22 mouse cellular contexts compared by ENCODE assay signal in the genomic region with DNA sequence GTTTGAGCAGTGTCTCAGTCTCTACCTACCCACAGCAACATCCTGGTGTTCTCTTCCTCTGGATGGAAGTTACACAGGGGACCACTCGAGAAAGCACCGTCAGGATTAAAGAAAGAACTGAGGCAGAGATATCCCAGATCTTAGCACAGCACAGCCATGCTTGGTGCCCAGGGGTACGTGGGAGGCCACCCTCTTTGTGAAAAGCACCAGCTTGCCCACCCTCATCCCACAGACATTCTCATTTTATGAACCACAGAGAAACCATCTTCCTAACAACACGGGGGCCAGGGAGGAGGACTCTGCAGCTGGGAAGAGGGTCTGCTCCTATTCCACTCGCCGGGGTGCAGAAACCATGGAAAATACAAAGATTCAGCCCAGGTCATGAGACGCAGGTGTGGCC. TPM values are rescaled to one million over a fixed set of nuclear protein-coding genes. Genes with fewer than 3 reads are reported as not detected.
A peak's percentile ranks its signal among the peaks of the same experiment; 100 is the strongest.
DNase-seq lines count a peak whose midpoint lies in the region; ATAC-seq and TF ChIP-seq lines count a peak whose summit lies in the region.
"Had no signal": no experiment of that assay in that cellular context is flagged by ENCODE, and none has a peak within 500 bp of the region (broad histone marks: within the 10 kb centered on the region; RNA-seq: fewer than 3 reads in every experiment).

No protein-coding gene starts in this region.

- no peaks in the 10 kb centered on the region for H3K27me3 ChIP-seq in midbrain, embryonic 11.5 days (ENCODE audit: control insufficient read depth, insufficient read depth, low read length)
- no peaks in the 10 kb centered on the region; the same call in 1 of the 2 replicates for H3K27me3 ChIP-seq in midbrain, embryonic 10.5 days (ENCODE audit: low read depth, poor library complexity, severe bottlenecking)
- H3K27me3 ChIP-seq: forebrain, embryonic 13.5 days; forebrain, embryonic 15.5 days had no signal

- no peak overlapping the region for H3K9ac ChIP-seq in midbrain, embryonic 11.5 days (ENCODE audit: low read length)
- H3K9ac ChIP-seq: embryonic facial prominence, embryonic 12.5 days; forebrain, embryonic 13.5 days; forebrain, embryonic 15.5 days had no signal

- no peak overlapping the region for H3K4me2 ChIP-seq in midbrain, embryonic 11.5 days
- H3K4me2 ChIP-seq: embryonic facial prominence, embryonic 12.5 days; forebrain, embryonic 13.5 days; forebrain, embryonic 15.5 days had no signal

- H3K36me3 ChIP-seq in midbrain, embryonic 11.5 days (ENCODE audit: control insufficient read depth, insufficient read depth, low read length), result no peaks in the 10 kb centered on the region
- no peaks in the 10 kb centered on the region for H3K36me3 ChIP-seq in midbrain, embryonic 10.5 days
- H3K36me3 ChIP-seq: embryonic facial prominence, embryonic 10.5 days; embryonic facial prominence, embryonic 12.5 days; forebrain, embryonic 15.5 days had no signal

- no peaks in the 10 kb centered on the region for H3K9me3 ChIP-seq in midbrain, embryonic 11.5 days (ENCODE audit: control insufficient read depth, low read length)
- H3K9me3 ChIP-seq in midbrain, embryonic 10.5 days (replicated peaks), result peaks cover 3% of the 10 kb centered on the region; the same call in 1 of the 2 replicates
- H3K9me3 ChIP-seq: embryonic facial prominence, embryonic 12.5 days; forebrain, embryonic 15.5 days had no signal

- no peak overlapping the region for H3K4me3 ChIP-seq in layer of hippocampus, adult 2 months
- H3K4me3 ChIP-seq in midbrain, embryonic 11.5 days (ENCODE audit: low read depth, low read length), result no peak overlapping the region
- no peak overlapping the region for H3K4me3 ChIP-seq in midbrain, embryonic 10.5 days
- no peak overlapping the region for H3K4me3 ChIP-seq in cortical plate, adult 2 months (ENCODE audit: insufficient read depth, low read length)
- H3K4me3 ChIP-seq: embryonic facial prominence, embryonic 10.5 days; embryonic facial prominence, embryonic 12.5 days; forebrain, embryonic 13.5 days; forebrain, embryonic 15.5 days had no signal

- no peak for TF ChIP-seq POLR2A in cortical plate, adult 2 months (IDR thresholded peaks at IDR 0.05; ENCODE audit: extremely low read depth, insufficient read depth, low read length)

- H3K4me1 ChIP-seq in midbrain, embryonic 11.5 days (ENCODE audit: control insufficient read depth, insufficient read depth, low read length), result no peaks in the 10 kb centered on the region
- H3K4me1 ChIP-seq in midbrain, embryonic 10.5 days, result peaks cover 4% of the 10 kb centered on the region; the same call in 1 of the 2 replicates
- peaks cover 20% of the 10 kb centered on the region for H3K4me1 ChIP-seq in cortical plate, adult 2 months (ENCODE audit: control insufficient read depth, insufficient read depth, low read length)

- peak overlapping the region; percentile 60 for H3K27ac ChIP-seq in layer of hippocampus, adult 2 months
- H3K27ac ChIP-seq in midbrain, embryonic 11.5 days (ENCODE audit: low read depth, low read length), result no peak overlapping the region
- no peak overlapping the region for H3K27ac ChIP-seq in midbrain, embryonic 10.5 days (replicated peaks)
- H3K27ac ChIP-seq in cortical plate, adult 2 months (ENCODE audit: insufficient read depth, low read length), result 0 out of 2 replicates have a peak overlapping the region, but pooled peaks have one; percentile 14
- H3K27ac ChIP-seq: embryonic facial prominence, embryonic 10.5 days; embryonic facial prominence, embryonic 12.5 days; forebrain, embryonic 13.5 days; forebrain, embryonic 15.5 days had no signal

- TF ChIP-seq CTCF in layer of hippocampus, adult 2 months (conservative IDR thresholded peaks at IDR 0.05), result no peak
- TF ChIP-seq CTCF in cortical plate, adult 2 months (IDR thresholded peaks at IDR 0.05; ENCODE audit: extremely low read depth, insufficient read depth, low read length), result no peak

- no peak for ATAC-seq in midbrain, embryonic 11.5 days (ENCODE audit: low FRiP score)
- ATAC-seq: forebrain, embryonic 13.5 days; forebrain, embryonic 15.5 days had no signal

- DNase-seq in layer of hippocampus, adult 2 months (ENCODE audit: low spot score in 2 of 2), result no peak
- no peak for DNase-seq in layer of hippocampus, postnatal 10 days (ENCODE audit: low spot score in 2 of 2)
- DNase-seq in left cerebral cortex, adult 18-20 months (ENCODE audit: low spot score in 2 of 2), result peak; percentile 39 to 57
- no peak for DNase-seq in left cerebral cortex, adult 9 months (ENCODE audit: low spot score in 2 of 2)
- DNase-seq in midbrain, embryonic 11.5 days (ENCODE audit: low spot score, missing footprints), result peak; percentile 14
- no peak for DNase-seq in midbrain, embryonic 10.5 days (ENCODE audit: low spot score)
- no peak for DNase-seq in thymus, adult 18-20 months
- DNase-seq: adrenal gland, adult 2 months; adrenal gland, postnatal 10 days; adrenal gland, postnatal 25 days; cerebellum, adult 11 months; cerebellum, adult 18-20 months; cerebellum, adult 8-10 months; cerebellum, adult 9-11 months; cerebellum, postnatal 14 days; cerebellum, postnatal 36 days had no signal

- 89% methylated on average over 7 of the region's 7 CpGs for WGBS in midbrain, embryonic 11.5 days
- WGBS in midbrain, embryonic 10.5 days, result 94% methylated on average over 7 of the region's 7 CpGs

RNA-seq across cellular contexts. Expression of gene Kcnb1, which starts 39.8 kb away (rescaled TPM):
- total RNA-seq in layer of hippocampus, adult 2 months (2021), result 100 to 1,000 TPM; 103 to 105 TPM
- 10 to 100 TPM; 57.1 to 59.2 TPM for total RNA-seq in layer of hippocampus, postnatal 10 days (2021)
- total RNA-seq in left cerebral cortex, adult 18-20 months (2021), result 100 to 1,000 TPM; 197 to 205 TPM
- 0.75 and 0.96 TPM in 2 replicates for polyA plus RNA-seq in midbrain, embryonic 11.5 days (2014; fragmentation: Nextera tagmentation; extraction: Ambion mirVana)
- polyA plus RNA-seq in midbrain, embryonic 10.5 days (2016; fragmentation: Nextera tagmentation; extraction: Ambion mirVana), result 0.49 and 1.0 TPM in 2 replicates
- polyA plus RNA-seq in cortical plate, adult 2 months (2012; rRNA removed), result 63.5 and 68.7 TPM in 2 replicates
- polyA plus RNA-seq: C2C12 had no signal

Comparison
In these comparisons a context has a peak if more than half of its experiments do, and no peak if none do; other contexts are left out.
1. DNase-seq: peak in left cerebral cortex, adult 18-20 months (2 of 2) and midbrain, embryonic 11.5 days (single experiment); none in layer of hippocampus, adult 2 months (0 of 2), layer of hippocampus, postnatal 10 days (0 of 2), left cerebral cortex, adult 9 months (0 of 2), midbrain, embryonic 10.5 days (single experiment) and thymus, adult 18-20 months (0 of 2).
2. H3K27ac ChIP-seq: peak in layer of hippocampus, adult 2 months (single experiment) and cortical plate, adult 2 months (single experiment); none in midbrain, embryonic 11.5 days (single experiment) and midbrain, embryonic 10.5 days (single experiment).